Mouse (Mus musculus): Measurements from ENCODE around the gene Nmur1. TPM values are rescaled to one million over a fixed set of nuclear protein-coding genes. Genes with fewer than 3 reads are reported as not detected.
A peak's percentile ranks its signal among the peaks of the same experiment; 100 is the strongest.
"Not testable (repeated sequence)": the region's sequence is repeated elsewhere in the genome, so short reads cannot be mapped to it uniquely, and the experiment has no call there.

Gene Nmur1
- polyA plus RNA-seq (2012; ENCODE audit: insufficient read depth, insufficient read length, missing spikeins) = not detected in 2 replicates

- Histone ChIP-seq H3K27ac (ENCODE audit: insufficient read depth, low read depth, low read length) (no peak within 1 kb of the TSS), H3K4me1 (ENCODE audit: control insufficient read depth, insufficient read depth, low read length) (no peaks in the 10 kb centered on the region), H3K4me3 (ENCODE audit: insufficient read depth, low read length) (no peak within 1 kb of the TSS)
- TF ChIP-seq POLR2A (IDR thresholded peaks at IDR 0.05; ENCODE audit: borderline replicate concordance, low read depth, low read length) (no peak), CTCF (IDR thresholded peaks at IDR 0.05; ENCODE audit: low read depth, low read length) (no peak)
Observed at GRCm38 (mm10) chr1:86426128-86426527, at the start of gene Nmur1, which contains the start of gene Tex44. Gene Nmur1, minus strand, starts transcription at chr1:86426228. Gene Tex44, plus strand, starts transcription at chr1:86426329.

GRCm38 (mm10) chr1:86473109-86473760, 47.2 kb upstream of the Nmur1 start:
- peaks cover 39% of the 10 kb centered on the region for H3K4me1 ChIP-seq (ENCODE audit: control insufficient read depth, insufficient read depth, low read length)
- H3K27ac ChIP-seq (ENCODE audit: insufficient read depth, low read depth, low read length) = peak overlapping the region; percentile 95
- no peak for TF ChIP-seq CTCF (IDR thresholded peaks at IDR 0.05; ENCODE audit: low read depth, low read length)
- TF ChIP-seq POLR2A (IDR thresholded peaks at IDR 0.05; ENCODE audit: borderline replicate concordance, low read depth, low read length) = no peak
- no peak overlapping the region for H3K4me3 ChIP-seq (ENCODE audit: insufficient read depth, low read length)

- H3K4me1 ChIP-seq (ENCODE audit: control insufficient read depth, insufficient read depth, low read length) = peaks cover 39% of the 10 kb centered on the region
- peak overlapping the region; percentile 50 for H3K4me3 ChIP-seq (ENCODE audit: insufficient read depth, low read length)
- TF ChIP-seq CTCF (IDR thresholded peaks at IDR 0.05; ENCODE audit: low read depth, low read length) (no peak), POLR2A (IDR thresholded peaks at IDR 0.05; ENCODE audit: borderline replicate concordance, low read depth, low read length) (no peak)
- H3K27ac ChIP-seq (ENCODE audit: insufficient read depth, low read depth, low read length) = peak overlapping the region; percentile 95
Observed at GRCm38 (mm10) chr1:86472197-86472952, 46.3 kb upstream of the Nmur1 start.

- not testable (repeated sequence) for H3K4me3 ChIP-seq (ENCODE audit: insufficient read depth, low read length)
- H3K4me1 ChIP-seq (ENCODE audit: control insufficient read depth, insufficient read depth, low read length) = peaks cover 39% of the 10 kb centered on the region
- peak; percentile 38 for TF ChIP-seq CTCF (IDR thresholded peaks at IDR 0.05; ENCODE audit: low read depth, low read length)
- H3K27ac ChIP-seq (ENCODE audit: insufficient read depth, low read depth, low read length) = peak overlapping the region; percentile 95
Observed at GRCm38 (mm10) chr1:86471504-86471961, 45.5 kb upstream of the Nmur1 start.

GRCm38 (mm10) chr1:86470519-86471181, 44.6 kb upstream of the Nmur1 start:
- Histone ChIP-seq H3K27ac (ENCODE audit: insufficient read depth, low read depth, low read length) (peak overlapping the region; percentile 95), H3K4me3 (ENCODE audit: insufficient read depth, low read length) (peak overlapping the region; percentile 39), H3K4me1 (ENCODE audit: control insufficient read depth, insufficient read depth, low read length) (peaks cover 44% of the 10 kb centered on the region)
- TF ChIP-seq CTCF (IDR thresholded peaks at IDR 0.05; ENCODE audit: low read depth, low read length) (no peak), POLR2A (IDR thresholded peaks at IDR 0.05; ENCODE audit: borderline replicate concordance, low read depth, low read length) (no peak)

- Histone ChIP-seq H3K4me1 (ENCODE audit: control insufficient read depth, insufficient read depth, low read length) (peaks cover 46% of the 10 kb centered on the region), H3K4me3 (ENCODE audit: insufficient read depth, low read length) (no peak overlapping the region), H3K27ac (ENCODE audit: insufficient read depth, low read depth, low read length) (peak overlapping the region; percentile 69)
Observed at GRCm38 (mm10) chr1:86469876-86470275, 43.8 kb upstream of the Nmur1 start.

GRCm38 (mm10) chr1:86467416-86467815, 41.4 kb upstream of the Nmur1 start:
- Histone ChIP-seq H3K4me1 (ENCODE audit: control insufficient read depth, insufficient read depth, low read length) (peaks cover 40% of the 10 kb centered on the region), H3K4me3 (ENCODE audit: insufficient read depth, low read length) (no peak overlapping the region), H3K27ac (ENCODE audit: insufficient read depth, low read depth, low read length) (no peak overlapping the region)
- no peak for TF ChIP-seq POLR2A (IDR thresholded peaks at IDR 0.05; ENCODE audit: borderline replicate concordance, low read depth, low read length)
- TF ChIP-seq CTCF (IDR thresholded peaks at IDR 0.05; ENCODE audit: low read depth, low read length) = no peak

More at GRCm38 (mm10) chr1:86469876-86470275, 43.8 kb upstream of the Nmur1 start:
- TF ChIP-seq CTCF (IDR thresholded peaks at IDR 0.05; ENCODE audit: low read depth, low read length) (no peak), POLR2A (IDR thresholded peaks at IDR 0.05; ENCODE audit: borderline replicate concordance, low read depth, low read length) (no peak)

- Histone ChIP-seq H3K4me1 (ENCODE audit: control insufficient read depth, insufficient read depth, low read length) (peaks cover 30% of the 10 kb centered on the region), H3K27ac (ENCODE audit: insufficient read depth, low read depth, low read length) (no peak overlapping the region), H3K4me3 (ENCODE audit: insufficient read depth, low read length) (no peak overlapping the region)
- TF ChIP-seq CTCF (IDR thresholded peaks at IDR 0.05; ENCODE audit: low read depth, low read length) (no peak), POLR2A (IDR thresholded peaks at IDR 0.05; ENCODE audit: borderline replicate concordance, low read depth, low read length) (no peak)
Observed at GRCm38 (mm10) chr1:86464875-86465224, 38.8 kb upstream of the Nmur1 start.

GRCm38 (mm10) chr1:86464223-86464874, 38.3 kb upstream of the Nmur1 start:
- H3K4me3 ChIP-seq (ENCODE audit: insufficient read depth, low read length) = no peak overlapping the region
- peaks cover 30% of the 10 kb centered on the region for H3K4me1 ChIP-seq (ENCODE audit: control insufficient read depth, insufficient read depth, low read length)
- TF ChIP-seq CTCF (IDR thresholded peaks at IDR 0.05; ENCODE audit: low read depth, low read length) = no peak
- TF ChIP-seq POLR2A (IDR thresholded peaks at IDR 0.05; ENCODE audit: borderline replicate concordance, low read depth, low read length) = no peak
- no peak overlapping the region for H3K27ac ChIP-seq (ENCODE audit: insufficient read depth, low read depth, low read length)
